Mouse (Mus musculus) lung, embryonic 14.5 days (tissue): ENCODE results near the gene 9530068E07Rik. TPM values are rescaled to one million over a fixed set of nuclear protein-coding genes. Genes with fewer than 3 reads are reported as not detected.
A peak's percentile ranks its signal among the peaks of the same experiment; 100 is the strongest.
"Not testable (repeated sequence)": the region's sequence is repeated elsewhere in the genome, so short reads cannot be mapped to it uniquely, and the experiment has no call there.

Source experiments
- ATAC-seq: fragments of 200-750 bp; cut with Nextera tagmentation; 2 replicates; pipeline ENCODE4 v1.8.0; 2017; ENCODE audit warnings: mild to moderate bottlenecking, moderate TSS enrichment, moderate library complexity; ENCODE audit not compliant: insufficient read depth
- DNase-seq: peaks from one replicate; pipeline ENCODE4 v3.0.0-alpha.2; 2015
- H3K27ac ChIP-seq: fragments of 300-500 bp; sonication (generic); 2 replicates; pipeline ENCODE4 v1.5.1; 2014; ENCODE audit warnings: low read depth, mild to moderate bottlenecking, moderate library complexity
- H3K27me3 ChIP-seq: fragments of 300-500 bp; sonication (generic); 2 replicates; pipeline ENCODE4 v1.6.1; 2014; ENCODE audit warnings: low read length, control low read depth; ENCODE audit not compliant: insufficient read depth
- H3K36me3 ChIP-seq: fragments of 300-500 bp; sonication (generic); 2 replicates; pipeline ENCODE4 v1.6.1; 2014; ENCODE audit warnings: control low read depth; ENCODE audit not compliant: insufficient read depth
- H3K4me1 ChIP-seq: fragments of 300-500 bp; sonication (generic); 2 replicates; pipeline ENCODE4 v1.6.1; 2014; ENCODE audit warnings: antibody characterized with exemption, control low read depth; ENCODE audit not compliant: insufficient read depth
- H3K4me2 ChIP-seq: fragments of 300-500 bp; sonication (generic); 2 replicates; pipeline ENCODE4 v1.6.1; 2014; ENCODE audit warnings: mild to moderate bottlenecking
- H3K4me3 ChIP-seq: fragments of 300-500 bp; sonication (generic); 2 replicates; pipeline ENCODE4 v1.5.1; 2014; ENCODE audit warnings: low read depth, low read length
- H3K9ac ChIP-seq: fragments of 300-500 bp; sonication (generic); 2 replicates; pipeline ENCODE4 v1.6.1; 2014
- H3K9me3 ChIP-seq: fragments of 300-500 bp; sonication (generic); 2 replicates; pipeline ENCODE4 v1.6.1; 2016; ENCODE audit warnings: low read depth, low read length, control low read depth
- CTCF ChIP-seq: IDR thresholded peaks from 2 replicates; pipeline ENCODE4 v1.5.1; 2016; ENCODE audit warnings: antibody characterized with exemption, low read depth
- whole genome bisulfite sequencing: fragments of 180-500 bp; shearing (Covaris S2); extraction: QIAGEN DNeasy Blood & Tissue Kit; methylation state at CpG from one replicate; pipeline ENCODE4 v1.1.7; 2014; 5-methylcytosine and 5-hydroxymethylcytosine counted together
- polyA plus RNA-seq: library from polyadenylated mRNA; unstranded; fragments of >200 nt; fragmentation: Nextera tagmentation; extraction: Ambion mirVana; gene quantifications from 2 replicates; pipeline ENCODE4 v1.2.1, GENCODE M21; 2014

Gene 9530068E07Rik
- polyA plus RNA-seq, 1 experiment from 2014 or later = 235 TPM

GRCm38 (mm10) chr11:52355601-52356000 lies 40.6 kb upstream of the 9530068E07Rik start:
- Histone ChIP-seq H3K27ac (no peak overlapping the region), H3K36me3 (no peaks in the 10 kb centered on the region), H3K4me2 (no peak overlapping the region), H3K9ac (no peak overlapping the region), H3K4me1 (peaks cover 5% of the 10 kb centered on the region; the same call in 1 of the 2 replicates), H3K9me3 (no peaks in the 10 kb centered on the region), H3K27me3 (no peaks in the 10 kb centered on the region), H3K4me3 (no peak overlapping the region)
- 80% methylated on average over 1 of the region's 1 CpGs for WGBS
- DNase-seq (no peak), ATAC-seq (no peak)
- TF ChIP-seq CTCF = peak; percentile 23; the same call in 1 of the 2 replicates

DNA sequence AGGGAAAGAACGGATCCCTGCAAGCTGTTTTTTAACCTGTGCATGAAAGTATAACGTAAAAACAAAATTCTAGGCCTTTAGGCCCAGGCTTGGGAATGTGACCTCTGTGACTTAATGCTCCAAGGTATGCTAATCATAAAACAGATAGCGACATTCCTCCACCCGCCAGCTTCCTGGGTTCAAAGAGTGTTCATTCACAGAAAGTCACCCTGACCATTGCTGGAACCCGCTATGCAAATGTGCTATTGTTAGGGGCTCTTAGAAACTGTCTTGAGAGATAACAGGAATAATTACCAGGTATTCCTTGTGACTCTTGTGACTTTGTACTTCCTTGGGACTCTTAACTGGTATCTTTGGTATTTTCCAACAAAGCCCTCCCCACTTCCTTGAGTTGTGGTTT lies 39.1 kb upstream of the 9530068E07Rik start:
- not testable (repeated sequence) for ATAC-seq, H3K36me3 ChIP-seq, H3K4me1 ChIP-seq, H3K27me3 ChIP-seq, H3K4me2 ChIP-seq, DNase-seq, H3K9ac ChIP-seq, H3K9me3 ChIP-seq, H3K4me3 ChIP-seq, H3K27ac ChIP-seq
- WGBS = 92% methylated on average over 5 of the region's 5 CpGs

DNA sequence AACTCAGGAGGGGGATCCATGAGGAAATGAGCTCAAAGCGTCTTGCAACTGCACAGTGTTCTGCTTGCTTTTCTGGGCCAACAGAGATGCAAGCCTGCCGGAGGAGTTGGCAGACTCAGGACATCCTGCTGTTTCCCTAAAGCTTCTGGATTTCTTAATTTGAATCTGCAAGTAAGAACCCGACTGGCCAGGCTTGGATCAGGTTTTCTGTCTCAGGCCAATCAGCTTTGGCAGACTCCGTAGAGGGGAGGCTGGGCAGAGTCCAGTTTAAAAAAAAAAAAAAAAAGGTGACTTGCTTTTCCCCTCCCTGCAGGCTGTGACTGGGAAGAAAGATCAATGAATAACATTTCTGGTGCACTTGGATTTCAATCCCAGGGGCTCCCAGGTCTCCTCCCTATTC lies 37.7 kb upstream of the 9530068E07Rik start:
- peak overlapping the region; percentile 16; the same call in 1 of the 2 replicates for H3K4me3 ChIP-seq
- peak overlapping the region; percentile 31 for H3K4me2 ChIP-seq
- TF ChIP-seq CTCF = no peak
- ATAC-seq = no peak
- H3K27me3 ChIP-seq = no peaks in the 10 kb centered on the region
- peaks cover 11% of the 10 kb centered on the region for H3K4me1 ChIP-seq
- peak overlapping the region; percentile 24; the same call in 1 of the 2 replicates for H3K27ac ChIP-seq
- H3K9me3 ChIP-seq = no peaks in the 10 kb centered on the region
- no peak overlapping the region for H3K9ac ChIP-seq
- H3K36me3 ChIP-seq = no peaks in the 10 kb centered on the region
- DNase-seq = peak; percentile 71
- 40% methylated on average over 4 of the region's 4 CpGs for WGBS

- Histone ChIP-seq H3K4me1 (peaks cover 16% of the 10 kb centered on the region), H3K27me3 (no peaks in the 10 kb centered on the region), H3K9me3 (no peaks in the 10 kb centered on the region), H3K4me2 (peak overlapping the region; percentile 84), H3K27ac (peak overlapping the region; percentile 96), H3K9ac (peak overlapping the region; percentile 98), H3K4me3 (peak overlapping the region; percentile 94), H3K36me3 (no peaks in the 10 kb centered on the region)
- DNase-seq (no peak), ATAC-seq (peak; percentile 21; the same call in 1 of the 2 replicates)
- no peak for TF ChIP-seq CTCF
- WGBS = 16% methylated on average over 22 of the region's 22 CpGs
These were observed 36.4 kb upstream of the 9530068E07Rik start for GRCm38 (mm10) chr11:52359686-52360470.

- DNase-seq (peak; percentile 95), ATAC-seq (peak; percentile 92)
- Histone ChIP-seq H3K9me3 (no peaks in the 10 kb centered on the region), H3K27ac (peak within 1 kb of the TSS; percentile 96), H3K36me3 (no peaks in the 10 kb centered on the region), H3K4me1 (peaks cover 19% of the 10 kb centered on the region), H3K4me3 (peak within 1 kb of the TSS; percentile 94), H3K9ac (peak within 1 kb of the TSS; percentile 98), H3K4me2 (peak within 1 kb of the TSS; percentile 84), H3K27me3 (no peaks in the 10 kb centered on the region)
- under 1% methylated on average over 81 of the region's 84 CpGs for WGBS
- no peak for TF ChIP-seq CTCF
These were observed 35.6 kb upstream of the 9530068E07Rik start, which contains the start of gene Vdac1 for GRCm38 (mm10) chr11:52360471-52361277. Vdac1 (plus strand) TSS chr11:52360860.

GRCm38 (mm10) chr11:52361287-52361921 lies 34.8 kb upstream of the 9530068E07Rik start:
- WGBS = 0% methylated on average over 47 of the region's 47 CpGs

More at GRCm38 (mm10) chr11:52361287-52361921, 34.8 kb upstream of the 9530068E07Rik start:
- ATAC-seq = peak; percentile 45
- H3K27ac ChIP-seq = peak overlapping the region; percentile 96
- peak overlapping the region; percentile 94 for H3K4me3 ChIP-seq
- peak overlapping the region; percentile 84 for H3K4me2 ChIP-seq
- no peak for TF ChIP-seq CTCF
- peaks cover 19% of the 10 kb centered on the region for H3K4me1 ChIP-seq
- H3K36me3 ChIP-seq = no peaks in the 10 kb centered on the region
- peak overlapping the region; percentile 98 for H3K9ac ChIP-seq
- H3K27me3 ChIP-seq = no peaks in the 10 kb centered on the region
- DNase-seq = no peak
- H3K9me3 ChIP-seq = no peaks in the 10 kb centered on the region
